Mouse (Mus musculus) monocyte, adult 5-6 weeks (primary cell): Measurements from ENCODE around the gene Olfr907. TPM values are rescaled to one million over a fixed set of nuclear protein-coding genes. Genes with fewer than 3 reads are reported as not detected.
A peak's percentile ranks its signal among the peaks of the same experiment; 100 is the strongest.

Source experiments
- ATAC-seq: fragments of 153-309, 156-312 bp; replicated peaks from 2 replicates; pipeline ENCODE4 v1.8.0; 2017; ENCODE audit warnings: mild to moderate bottlenecking; ENCODE audit not compliant: low TSS enrichment, insufficient number of reproducible peaks, severe bottlenecking, poor library complexity, low FRiP score
- total RNA-seq: library from RNA; stranded (forward); fragments of 200-1000, 200-491, 200-594 nt; gene quantifications from 3 replicates; pipeline ENCODE4 v1.2.3, GENCODE M21; 2017

The Olfr907 gene
- total RNA-seq = not detected in 3 replicates

- no peak for ATAC-seq
Measured at GRCm38 (mm10) chr9:38495501-38495900, at the start of gene Olfr907. TSS of gene Olfr907 (plus strand) at chr9:38495801.

GRCm38 (mm10) chr9:38447352-38447751, 48.2 kb upstream of the Olfr907 start, which contains the start of gene Olfr902:
TSS of gene Olfr902 (plus strand) at chr9:38447652.
- no peak for ATAC-seq

- no peak for ATAC-seq
Measured at GRCm38 (mm10) chr9:38462844-38463243, 32.8 kb upstream of the Olfr907 start, which contains the start of gene Olfr904. TSS of gene Olfr904 (plus strand) at chr9:38463144.

- ATAC-seq = no peak
Measured at GRCm38 (mm10) chr9:38470807-38471206, 24.8 kb upstream of the Olfr907 start, which contains the start of gene Olfr905. TSS of gene Olfr905 (plus strand) at chr9:38471107.

GRCm38 (mm10) chr9:38486785-38487184, 8.8 kb upstream of the Olfr907 start, which contains the start of gene Olfr906:
TSS of gene Olfr906 (plus strand) at chr9:38487085.
- no peak for ATAC-seq

- ATAC-seq = 0 out of 2 replicates have a peak, but pooled peaks have one; percentile 17
Measured at GRCm38 (mm10) chr9:38512353-38512752, 16.8 kb downstream of the Olfr907 start.

- ATAC-seq = no peak
Measured at GRCm38 (mm10) chr9:38521280-38521679, 25.7 kb downstream of the Olfr907 start, which contains the start of gene Olfr911-ps1. TSS of gene Olfr911-ps1 (plus strand) at chr9:38521580.

GRCm38 (mm10) chr9:38537549-38537948, 41.9 kb downstream of the Olfr907 start, which contains the start of gene Olfr910:
TSS of gene Olfr910 (plus strand) at chr9:38537849.
- ATAC-seq = no peak

Other genes starting within 250 kb of the Olfr907 start
- gene Olfr143, start 243.0 kb upstream of the Olfr907 start, total RNA-seq = not detected in 3 replicates
- gene Olfr895, start 227.9 kb upstream of the Olfr907 start, total RNA-seq = not detected in 3 replicates
- not detected in 3 replicates for gene Olfr896-ps1, start 204.7 kb upstream of the Olfr907 start, total RNA-seq
- gene Olfr25, start 166.7 kb upstream of the Olfr907 start, total RNA-seq = 0.32 TPM in 1 of 3 replicates, not detected in the others
- gene Olfr898, start 147.4 kb upstream of the Olfr907 start, total RNA-seq = not detected in 3 replicates
- gene Olfr250, start 128.9 kb upstream of the Olfr907 start, total RNA-seq = not detected in 3 replicates
- not detected in 3 replicates for gene Olfr251, start 118.7 kb upstream of the Olfr907 start, total RNA-seq
- not detected in 3 replicates for gene Olfr147, start 94.1 kb upstream of the Olfr907 start, total RNA-seq
- gene Olfr901, start 66.3 kb upstream of the Olfr907 start, total RNA-seq = not detected in 3 replicates
- not detected in 3 replicates for gene Olfr902, start 48.1 kb upstream of the Olfr907 start, total RNA-seq
- gene Olfr904, start 32.7 kb upstream of the Olfr907 start, total RNA-seq = not detected in 3 replicates
- not detected in 3 replicates for gene Olfr905, start 24.7 kb upstream of the Olfr907 start, total RNA-seq
- gene Olfr906, start 8.7 kb upstream of the Olfr907 start, total RNA-seq = not detected in 3 replicates
- gene Olfr911-ps1, start 25.8 kb downstream of the Olfr907 start, total RNA-seq = not detected in 3 replicates
- gene Olfr910, start 42.0 kb downstream of the Olfr907 start, total RNA-seq = not detected in 3 replicates
- not detected in 3 replicates for gene Olfr912, start 84.4 kb downstream of the Olfr907 start, total RNA-seq
- gene Olfr913, start 97.0 kb downstream of the Olfr907 start, total RNA-seq = not detected in 3 replicates
- gene Olfr914, start 109.3 kb downstream of the Olfr907 start, total RNA-seq = not detected in 3 replicates
- not detected in 3 replicates for gene Olfr916, start 164.1 kb downstream of the Olfr907 start, total RNA-seq
- gene Olfr917, start 170.0 kb downstream of the Olfr907 start, total RNA-seq = not detected in 3 replicates
- gene Olfr918, start 178.8 kb downstream of the Olfr907 start, total RNA-seq = not detected in 3 replicates
- not detected in 3 replicates for gene Olfr919, start 207.9 kb downstream of the Olfr907 start, total RNA-seq
- gene Vwa5a, start 222.5 kb downstream of the Olfr907 start, total RNA-seq = 29.2 to 35.0 TPM (median 33.1 TPM) in 3 replicates